Mouse (Mus musculus) kidney, adult 10 weeks (tissue): Measurements from ENCODE around the gene Cnn1. TPM values are rescaled to one million over a fixed set of nuclear protein-coding genes. Genes with fewer than 3 reads are reported as not detected.

Experiments
- polyA plus RNA-seq: library from polyadenylated mRNA; stranded (reverse); fragments of 350-450 nt; fragmentation: Illumina TruSeq; extraction: RNeasy Lipid Tissue Mini Kit (QIAGEN cat#74804); gene quantifications from one replicate; pipeline ENCODE4 v1.2.3, GENCODE M21; 2014; ENCODE audit warnings: low read depth, low replicate concordance

Cnn1 gene
- 5.1 TPM for polyA plus RNA-seq

DNA sequence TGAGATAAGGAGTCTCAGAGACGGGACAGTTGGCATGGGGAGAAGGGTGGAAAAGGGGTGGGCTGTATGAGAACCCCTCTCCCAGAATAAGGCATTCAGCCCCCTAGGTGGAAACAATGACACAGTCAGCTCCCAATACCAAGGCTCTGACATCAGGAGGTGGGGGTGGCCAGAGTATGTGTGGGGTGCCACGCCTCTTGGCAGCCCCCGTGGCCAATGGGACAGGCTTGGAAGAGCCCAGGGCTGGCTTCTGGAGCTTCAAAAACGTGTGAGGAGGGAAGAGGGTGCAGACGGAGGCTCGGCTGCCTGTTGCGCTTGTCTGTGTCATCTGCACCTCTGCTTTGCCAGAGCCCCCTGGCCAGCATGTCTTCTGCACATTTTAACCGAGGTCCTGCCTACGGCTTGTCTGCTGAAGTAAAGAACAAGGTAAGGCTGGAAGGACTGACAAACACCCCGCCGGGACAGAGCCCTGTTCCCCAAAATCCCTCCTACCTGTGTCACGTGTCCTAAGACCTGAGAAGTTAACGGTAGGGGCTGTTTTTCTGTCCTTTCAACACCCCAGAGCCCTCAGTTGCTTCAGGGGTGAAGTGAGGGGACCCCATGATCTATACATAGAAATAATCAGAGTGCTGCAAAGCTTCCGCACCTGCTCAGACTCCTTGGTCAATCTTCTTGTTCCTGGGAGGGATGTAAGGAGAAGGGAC is at the start of gene Cnn1:
Cnn1 (plus strand) TSS at position 224 of the 704 bp plus-strand sequence.

DNA sequence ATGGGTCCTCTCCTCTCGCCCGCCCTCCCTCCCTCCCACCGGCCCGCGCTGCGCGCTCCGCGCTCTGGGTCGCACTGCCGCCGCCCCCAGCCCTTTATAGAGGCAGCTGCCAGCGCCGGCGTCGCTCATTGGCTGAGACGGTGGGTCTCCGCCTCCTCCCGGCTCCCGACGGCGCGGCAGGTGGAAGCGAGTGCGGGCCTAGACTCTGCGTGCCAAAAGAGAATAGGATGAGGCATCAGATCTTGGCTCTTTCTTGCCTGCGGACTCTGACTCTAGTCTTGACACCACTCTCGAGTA is 47.1 kb upstream of the Cnn1 start, which contains the start of gene Elavl3:
Elavl3 (minus strand) TSS at position 66 of the 297 bp plus-strand sequence.

DNA sequence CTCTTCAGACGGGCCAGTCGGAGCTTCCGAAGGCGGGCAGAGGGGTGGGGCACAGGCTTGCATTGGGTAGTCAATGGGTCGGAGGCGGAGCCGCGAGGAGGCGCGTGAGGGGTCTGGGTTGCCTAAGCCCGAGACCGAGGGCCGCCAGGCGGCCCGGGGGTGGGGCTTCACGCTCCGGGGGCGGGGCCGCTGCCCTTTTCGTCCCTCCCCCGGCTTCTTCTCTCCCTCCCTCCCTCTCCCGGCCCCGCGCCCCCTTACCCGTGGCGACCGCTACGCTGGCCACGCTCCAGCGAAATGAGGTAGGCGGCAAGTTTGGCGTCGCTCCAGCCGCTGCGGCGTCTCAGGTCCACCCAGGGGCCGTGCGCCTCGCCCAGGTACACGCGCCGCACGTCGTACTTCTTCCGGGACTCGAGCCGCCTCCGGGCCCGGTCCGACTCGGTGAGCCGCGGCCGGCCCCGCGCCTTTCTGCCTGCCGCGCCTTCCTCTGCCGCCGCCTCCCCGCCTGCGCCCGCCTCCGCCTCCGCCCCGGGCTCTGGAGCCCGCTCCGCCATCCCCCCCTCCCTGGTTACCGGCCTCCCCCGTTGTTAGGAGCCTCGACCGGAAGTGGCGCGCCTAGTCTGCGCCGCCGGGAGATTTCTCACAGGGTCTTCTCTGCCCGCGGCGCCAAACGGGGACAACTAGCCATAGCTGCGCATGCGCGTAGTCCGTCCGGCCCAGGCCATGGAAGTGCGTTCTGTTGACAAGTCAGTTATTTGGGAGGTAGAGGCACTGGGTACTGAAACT is 28.0 kb upstream of the Cnn1 start, which contains the start of the genes Gm49318 and Zfp653:
Gm49318 (minus strand) TSS at position 469 of the 783 bp plus-strand sequence.
Zfp653 (minus strand) TSS at position 586 of the 783 bp plus-strand sequence.

DNA sequence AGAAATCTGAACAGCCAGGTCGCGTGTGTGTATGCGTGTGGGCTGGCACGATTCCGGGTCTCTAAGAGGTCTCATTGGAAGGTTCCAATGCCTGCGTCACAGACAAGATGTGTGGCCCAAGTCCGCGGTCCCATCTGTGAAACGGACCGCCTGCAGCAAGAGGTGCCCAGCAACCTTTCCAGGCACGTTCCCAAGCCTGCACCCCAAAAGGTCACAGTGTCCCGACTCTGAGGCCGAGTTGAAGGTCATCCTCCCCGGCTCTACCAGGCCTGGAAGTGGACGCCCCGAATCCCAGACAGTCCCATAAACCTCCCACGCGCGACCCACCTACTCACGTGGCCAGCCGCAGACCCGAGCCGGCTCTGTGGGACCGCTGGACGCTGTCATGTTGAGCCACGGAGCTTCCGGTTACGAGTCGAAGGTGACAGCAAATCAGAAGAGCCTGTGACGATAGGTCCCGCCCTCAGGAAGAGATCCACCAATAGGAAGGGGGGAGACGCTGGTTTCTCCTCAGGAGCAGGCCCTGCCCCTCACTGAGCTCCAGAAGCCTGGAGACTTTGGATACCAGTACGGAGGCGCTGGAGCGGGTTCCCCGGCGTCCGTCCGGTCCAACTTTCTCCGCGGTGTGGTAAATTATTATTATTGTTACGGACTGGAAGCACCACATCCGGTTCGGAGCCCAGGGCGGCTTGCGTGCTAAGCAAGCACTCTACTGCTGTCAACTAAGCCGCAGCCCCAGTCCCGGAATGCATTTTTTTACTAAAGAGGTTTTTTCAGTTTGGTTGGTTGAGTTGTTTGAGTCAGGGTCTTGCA is 13.8 kb upstream of the Cnn1 start, which contains the start of gene Ecsit:
Ecsit (minus strand) TSS at position 417 of the 813 bp plus-strand sequence.

DNA sequence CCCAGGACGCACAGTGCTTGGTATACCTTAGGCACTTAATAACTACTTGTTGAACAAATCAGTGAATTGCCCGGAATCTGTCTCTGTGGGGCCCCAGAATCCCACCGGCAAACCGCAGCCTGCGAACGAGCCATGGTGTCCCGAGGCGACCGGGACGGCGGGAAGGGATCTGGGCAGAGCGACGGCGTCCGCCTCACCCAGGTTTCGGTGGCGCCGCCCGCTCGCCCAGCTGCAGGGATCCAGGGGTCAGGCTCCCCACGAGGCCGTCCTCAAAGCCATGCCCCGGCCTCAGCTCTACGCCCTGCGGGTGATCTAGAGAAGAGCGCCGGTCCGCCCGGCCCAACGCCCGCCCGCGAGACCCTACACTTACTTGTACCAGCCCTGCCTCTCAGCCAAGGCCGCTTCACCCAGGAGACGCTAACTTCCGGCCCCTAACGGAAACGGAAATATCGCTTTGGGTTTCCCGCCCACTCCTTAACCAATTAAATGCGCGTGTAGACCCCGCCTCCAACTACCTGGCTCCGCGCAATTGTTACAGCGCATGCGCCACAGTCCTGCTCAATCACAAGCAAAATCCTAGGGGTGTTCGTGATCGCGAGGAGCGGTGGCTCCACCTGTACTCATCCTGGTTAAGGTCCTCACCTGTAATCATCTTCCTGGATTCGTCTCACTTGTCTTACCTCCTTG is 17.9 kb downstream of the Cnn1 start, which contains the start of gene Elof1:
Elof1 (minus strand) TSS at position 433 of the 687 bp plus-strand sequence.

DNA sequence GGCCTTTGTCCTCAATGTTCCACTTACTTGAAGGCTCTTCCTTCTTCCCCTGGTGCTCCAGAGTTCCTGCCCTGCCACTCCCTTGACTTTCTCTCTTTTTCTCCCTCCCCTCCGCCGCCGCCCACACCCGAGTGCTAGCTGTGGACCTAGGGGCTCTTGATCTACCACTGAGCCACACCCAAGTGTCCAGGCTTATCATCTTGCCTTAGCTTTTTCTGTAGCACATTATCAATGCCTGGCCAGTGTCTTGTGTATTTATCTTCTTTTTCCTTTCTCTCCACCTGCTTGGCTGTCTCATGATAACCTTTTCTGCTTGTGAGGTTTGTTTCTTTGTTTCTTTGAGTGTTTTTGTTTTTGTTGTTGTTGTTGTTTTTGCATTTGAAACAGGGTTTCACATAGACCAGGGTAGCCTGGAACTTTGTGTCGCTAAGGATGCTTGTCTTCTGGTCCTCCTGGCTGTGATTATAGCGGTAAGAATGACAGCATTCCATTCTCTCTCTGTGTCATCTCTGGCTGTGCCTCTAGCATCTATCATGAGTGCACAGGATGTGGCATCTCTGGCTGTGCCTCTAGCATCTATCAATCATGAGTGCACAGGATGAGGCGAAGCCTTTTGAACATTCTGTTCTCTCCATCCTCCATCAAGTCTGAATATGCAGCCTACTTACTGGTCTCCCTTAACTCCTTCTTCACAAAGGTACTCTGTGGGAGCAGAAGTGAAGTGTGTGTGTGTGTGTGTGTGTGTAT is 36.8 kb downstream of the Cnn1 start, which contains the start of gene Acp5:
Acp5 (minus strand) TSS at position 68 of the 747 bp plus-strand sequence.

DNA sequence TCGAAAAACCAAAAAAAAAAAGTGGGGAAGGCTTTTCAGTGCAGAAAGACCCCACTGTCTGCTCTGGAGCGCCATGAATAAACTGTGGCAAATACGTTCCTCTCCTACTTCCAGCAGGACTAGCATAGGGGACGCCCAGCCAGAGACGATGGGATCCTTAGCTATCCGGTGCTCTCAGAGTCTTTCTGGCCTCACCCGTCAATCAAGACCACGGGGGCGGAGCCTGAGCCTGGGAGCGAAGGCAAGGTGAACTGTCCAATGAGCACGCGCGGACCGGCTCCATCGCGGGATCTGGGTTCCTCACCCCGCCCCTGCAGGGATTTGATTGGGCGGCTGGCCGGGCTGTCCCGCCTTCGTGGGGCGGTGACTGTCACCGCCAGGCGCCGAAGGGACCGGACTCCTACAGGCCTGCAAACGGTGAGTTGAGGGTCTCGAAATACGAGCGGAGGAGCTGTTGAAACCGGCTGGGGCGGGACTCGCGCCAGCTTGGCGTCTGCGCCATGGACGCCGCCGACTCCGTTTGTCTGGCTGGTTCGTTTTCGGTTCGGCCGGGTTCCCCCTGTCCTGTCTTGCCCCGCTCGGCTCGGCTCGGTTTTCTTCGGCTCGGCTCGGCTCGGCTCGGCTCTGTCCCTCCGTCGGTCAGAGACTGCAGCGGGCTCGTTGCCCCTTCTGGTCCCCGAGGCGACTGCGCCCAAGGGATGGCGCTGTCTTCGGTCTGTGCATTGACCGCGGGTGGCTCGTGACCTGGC is 57.7 kb downstream of the Cnn1 start, which contains the start of gene Pigyl:
Pigyl (plus strand) TSS at position 350 of the 749 bp plus-strand sequence.

Other genes with a start within 250 kb of the Cnn1 start
- gene Dock6, start 246.6 kb upstream of the Cnn1 start, polyA plus RNA-seq: 3.0 TPM
- gene Rab3d, start 181.0 kb upstream of the Cnn1 start, polyA plus RNA-seq: 1.9 TPM
- gene Ccdc159, start 171.7 kb upstream of the Cnn1 start, polyA plus RNA-seq: not detected
- 0.97 TPM for gene Tmem205, start 171.7 kb upstream of the Cnn1 start, polyA plus RNA-seq
- not detected for gene Plppr2, start 162.2 kb upstream of the Cnn1 start, polyA plus RNA-seq
- 6.1 TPM for gene Swsap1, start 143.5 kb upstream of the Cnn1 start, polyA plus RNA-seq
- not detected for gene Epor, start 135.7 kb upstream of the Cnn1 start, polyA plus RNA-seq
- gene Rgl3, start 109.8 kb upstream of the Cnn1 start, polyA plus RNA-seq: 2.5 TPM
- gene Ccdc151, start 96.6 kb upstream of the Cnn1 start, polyA plus RNA-seq: not detected
- 7.0 TPM for gene Prkcsh, start 96.4 kb upstream of the Cnn1 start, polyA plus RNA-seq
- 0.16 TPM for gene Elavl3, start 47.2 kb upstream of the Cnn1 start, polyA plus RNA-seq
- not detected for gene Gm49318, start 28.0 kb upstream of the Cnn1 start, polyA plus RNA-seq
- gene Zfp653, start 27.8 kb upstream of the Cnn1 start, polyA plus RNA-seq: 0.16 TPM
- 8.3 TPM for gene Ecsit, start 13.8 kb upstream of the Cnn1 start, polyA plus RNA-seq
- 7.7 TPM for gene Elof1, start 18.0 kb downstream of the Cnn1 start, polyA plus RNA-seq
- 3.6 TPM for gene Acp5, start 36.5 kb downstream of the Cnn1 start, polyA plus RNA-seq
- 4.6 TPM for gene Pigyl, start 57.6 kb downstream of the Cnn1 start, polyA plus RNA-seq
- 0.20 TPM for gene Zfp872, start 88.9 kb downstream of the Cnn1 start, polyA plus RNA-seq
- gene Zfp809, start 126.5 kb downstream of the Cnn1 start, polyA plus RNA-seq: 66.2 TPM
- gene Zfp599, start 160.7 kb downstream of the Cnn1 start, polyA plus RNA-seq: 0.97 TPM
- gene Zfp810, start 208.4 kb downstream of the Cnn1 start, polyA plus RNA-seq: 46.8 TPM